Mouse (Mus musculus): ENCODE measurements around the gene Efcab6.

GRCm38 (mm10) chr15:84079519-84079918 is 14.3 kb upstream of the Efcab6 start:
- TF ChIP-seq CTCF (IDR thresholded peaks at IDR 0.05; ENCODE audit: insufficient read depth, low read length) (no peak), POLR2A (IDR thresholded peaks at IDR 0.05; ENCODE audit: borderline replicate concordance, extremely low read depth, low read depth, low read length) (no peak)
